Mouse (Mus musculus) liver, embryonic 16.5 days (tissue): ENCODE data around the gene Adprm. TPM values are rescaled to one million over a fixed set of nuclear protein-coding genes. Genes with fewer than 3 reads are reported as not detected.
A peak's percentile ranks its signal among the peaks of the same experiment; 100 is the strongest.

Source experiments
- ATAC-seq: fragments of 200-750 bp; cut with Nextera tagmentation; 2 replicates; pipeline ENCODE4 v1.8.0; 2017; ENCODE audit warnings: low read depth, mild to moderate bottlenecking, moderate number of reproducible peaks, moderate library complexity
- H3K27ac ChIP-seq: fragments of 300-500 bp; sonication (generic); 2 replicates; pipeline ENCODE4 v1.5.1; 2014; ENCODE audit warnings: mild to moderate bottlenecking, low read length
- H3K27me3 ChIP-seq: fragments of 300-500 bp; sonication (generic); 2 replicates; pipeline ENCODE4 v1.6.1; 2014; ENCODE audit warnings: low read depth, low read length, mixed read lengths; ENCODE audit not compliant: control insufficient read depth, insufficient read depth
- H3K36me3 ChIP-seq: fragments of 300-500 bp; sonication (generic); 2 replicates; pipeline ENCODE4 v1.6.1; 2014; ENCODE audit warnings: mild to moderate bottlenecking; ENCODE audit not compliant: control insufficient read depth, insufficient read depth
- H3K4me1 ChIP-seq: fragments of 300-500 bp; sonication (generic); 2 replicates; pipeline ENCODE4 v1.6.1; 2014; ENCODE audit warnings: low read depth, low read length, mixed read lengths; ENCODE audit not compliant: control insufficient read depth
- H3K4me2 ChIP-seq: fragments of 300-500 bp; sonication (generic); 2 replicates; pipeline ENCODE4 v1.6.1; 2014; ENCODE audit warnings: low read depth, low read length, mixed read lengths
- H3K4me3 ChIP-seq: fragments of 300-500 bp; sonication (generic); 2 replicates; pipeline ENCODE4 v1.5.1; 2014; ENCODE audit warnings: low read depth, mild to moderate bottlenecking, low read length
- H3K9ac ChIP-seq: fragments of 300-500 bp; sonication (generic); 2 replicates; pipeline ENCODE4 v1.6.1; 2014; ENCODE audit warnings: low read depth, low read length
- H3K9me3 ChIP-seq: fragments of 300-500 bp; sonication (generic); replicated peaks from 2 replicates; pipeline ENCODE4 v1.6.1; 2016; ENCODE audit warnings: low read length; ENCODE audit not compliant: control insufficient read depth
- WGBS: fragments of 180-500 bp; shearing (Covaris S2); extraction: QIAGEN DNeasy Blood & Tissue Kit; methylation state at CpG from one replicate; pipeline ENCODE4 v1.1.7; 2014; ENCODE audit not compliant: insufficient replicate concordance; 5-methylcytosine and 5-hydroxymethylcytosine counted together
- polyA plus RNA-seq: library from polyadenylated mRNA; unstranded; fragments of >200 nt; fragmentation: Nextera tagmentation; extraction: Ambion mirVana; gene quantifications from 2 replicates; pipeline ENCODE4 v1.2.1, GENCODE M21; 2015

Adprm gene
- polyA plus RNA-seq, 1 experiment from 2014 or later: 9.4 TPM

GRCm38 (mm10) chr11:67040483-67040882, 11.9 kb downstream of the Adprm start:
- Histone ChIP-seq H3K27me3 (no peaks in the 10 kb centered on the region), H3K4me2 (no peak overlapping the region), H3K9ac (no peak overlapping the region), H3K36me3 (peaks cover 7% of the 10 kb centered on the region), H3K4me1 (peaks cover 3% of the 10 kb centered on the region; the same call in 1 of the 2 replicates), H3K27ac (no peak overlapping the region), H3K4me3 (no peak overlapping the region), H3K9me3 (no peaks in the 10 kb centered on the region)
- ATAC-seq: no peak
- 76% methylated on average over 6 of the region's 6 CpGs for WGBS

GRCm38 (mm10) chr11:67039799-67040198, 12.6 kb downstream of the Adprm start:
- 82% methylated on average over 3 of the region's 3 CpGs for WGBS
- H3K27ac ChIP-seq: no peak overlapping the region
- H3K4me2 ChIP-seq: no peak overlapping the region
- no peaks in the 10 kb centered on the region for H3K27me3 ChIP-seq
- H3K36me3 ChIP-seq: peaks cover 7% of the 10 kb centered on the region
- H3K9ac ChIP-seq: no peak overlapping the region
- H3K4me3 ChIP-seq: no peak overlapping the region
- H3K4me1 ChIP-seq: peaks cover 3% of the 10 kb centered on the region; the same call in 1 of the 2 replicates
- no peaks in the 10 kb centered on the region for H3K9me3 ChIP-seq
- no peak for ATAC-seq

- 77% methylated on average over 9 of the region's 9 CpGs for WGBS
- no peak for ATAC-seq
- Histone ChIP-seq H3K9me3 (no peaks in the 10 kb centered on the region), H3K27me3 (no peaks in the 10 kb centered on the region), H3K36me3 (peaks cover 7% of the 10 kb centered on the region), H3K9ac (no peak overlapping the region), H3K4me1 (no peaks in the 10 kb centered on the region), H3K27ac (no peak overlapping the region), H3K4me3 (no peak overlapping the region), H3K4me2 (no peak overlapping the region)
Observed at GRCm38 (mm10) chr11:67036892-67037291, 15.5 kb downstream of the Adprm start.

- Histone ChIP-seq H3K4me2 (no peak overlapping the region), H3K27me3 (no peaks in the 10 kb centered on the region), H3K9ac (no peak overlapping the region), H3K27ac (no peak overlapping the region; the same call in 1 of the 2 replicates), H3K9me3 (no peaks in the 10 kb centered on the region), H3K4me1 (no peaks in the 10 kb centered on the region; the same call in 1 of the 2 replicates), H3K36me3 (peaks cover 7% of the 10 kb centered on the region), H3K4me3 (no peak overlapping the region)
- 71% methylated on average over 6 of the region's 6 CpGs for WGBS
- 0 out of 2 replicates have a peak, but pooled peaks have one; percentile 33 for ATAC-seq
Observed at GRCm38 (mm10) chr11:67036229-67036628, 16.2 kb downstream of the Adprm start.

GRCm38 (mm10) chr11:67034775-67035485, 17.5 kb downstream of the Adprm start:
- no peaks in the 10 kb centered on the region; the same call in 1 of the 2 replicates for H3K4me1 ChIP-seq
- H3K9ac ChIP-seq: no peak overlapping the region
- ATAC-seq: peak; percentile 84
- no peaks in the 10 kb centered on the region for H3K27me3 ChIP-seq
- no peak overlapping the region for H3K4me2 ChIP-seq
- H3K9me3 ChIP-seq: no peaks in the 10 kb centered on the region
- H3K36me3 ChIP-seq: peaks cover 2% of the 10 kb centered on the region
- no peak overlapping the region for H3K4me3 ChIP-seq
- no peak overlapping the region for H3K27ac ChIP-seq
- WGBS: 51% methylated on average over 4 of the region's 4 CpGs

GRCm38 (mm10) chr11:67031603-67031915, 20.8 kb downstream of the Adprm start:
- Histone ChIP-seq H3K27me3 (no peaks in the 10 kb centered on the region), H3K27ac (no peak overlapping the region), H3K36me3 (no peaks in the 10 kb centered on the region), H3K4me3 (no peak overlapping the region), H3K4me2 (no peak overlapping the region), H3K9ac (no peak overlapping the region), H3K9me3 (no peaks in the 10 kb centered on the region), H3K4me1 (no peaks in the 10 kb centered on the region; the same call in 1 of the 2 replicates)
- ATAC-seq: no peak
- WGBS: 46% methylated on average over 2 of the region's 2 CpGs

- H3K4me2 ChIP-seq: no peak overlapping the region
- no peaks in the 10 kb centered on the region for H3K9me3 ChIP-seq
- H3K27ac ChIP-seq: no peak overlapping the region
- H3K4me1 ChIP-seq: no peaks in the 10 kb centered on the region; the same call in 1 of the 2 replicates
- H3K4me3 ChIP-seq: no peak overlapping the region
- no peaks in the 10 kb centered on the region for H3K27me3 ChIP-seq
- ATAC-seq: no peak; the same call in 1 of the 2 replicates
- H3K9ac ChIP-seq: no peak overlapping the region
- no peaks in the 10 kb centered on the region for H3K36me3 ChIP-seq
- WGBS: 42% methylated on average over 16 of the region's 16 CpGs
Observed at GRCm38 (mm10) chr11:67030904-67031602, 21.3 kb downstream of the Adprm start.

- peak; percentile 100 for ATAC-seq
- Histone ChIP-seq H3K4me1 (peaks cover 9% of the 10 kb centered on the region), H3K9ac (peak within 1 kb of the TSS; percentile 70), H3K4me2 (peak within 1 kb of the TSS; percentile 71), H3K9me3 (no peaks in the 10 kb centered on the region), H3K27ac (0 out of 2 replicates have a peak within 1 kb of the TSS, but pooled peaks have one; percentile 8), H3K36me3 (no peaks in the 10 kb centered on the region), H3K4me3 (peak within 1 kb of the TSS; percentile 61), H3K27me3 (no peaks in the 10 kb centered on the region)
- WGBS: 2% methylated on average over 35 of the region's 35 CpGs
Observed at GRCm38 (mm10) chr11:67024867-67025477, 27.4 kb downstream of the Adprm start, which contains the start of gene Tmem220. Gene Tmem220 (plus strand): TSS chr11:67025154.
